11 mouse cellular contexts compared by ENCODE assay signal in the genomic region with DNA sequence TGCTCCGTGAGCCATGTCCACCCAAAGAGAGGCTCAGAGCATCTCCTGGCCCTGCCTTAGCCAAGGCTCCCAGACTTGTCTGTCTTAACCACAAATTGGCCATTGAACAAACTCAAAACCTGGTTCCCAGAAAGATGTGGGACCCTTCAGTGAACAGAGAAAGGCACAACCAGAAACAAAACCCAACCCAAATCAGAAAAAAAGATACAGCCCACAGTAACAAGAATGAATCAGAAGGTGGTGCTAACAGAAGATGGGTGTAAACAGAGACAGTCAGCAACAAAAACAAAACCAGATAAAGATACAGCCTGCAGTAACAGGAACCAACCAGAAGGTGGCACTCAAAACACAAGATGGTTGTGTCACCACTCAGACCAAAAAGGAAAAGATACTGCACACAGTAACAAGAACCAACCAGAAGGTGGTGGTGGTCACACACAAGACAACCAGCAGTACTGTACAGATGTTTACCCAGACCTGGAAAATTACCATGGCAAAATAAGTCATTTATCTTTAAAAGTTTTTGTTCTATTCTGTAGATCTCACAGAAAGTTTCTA. TPM values are rescaled to one million over a fixed set of nuclear protein-coding genes. Genes with fewer than 3 reads are reported as not detected.
DNase-seq lines count a peak whose midpoint lies in the region; ATAC-seq and TF ChIP-seq lines count a peak whose summit lies in the region.
"Had no signal": no experiment of that assay in that cellular context is flagged by ENCODE, and none has a peak within 500 bp of the region (broad histone marks: within the 10 kb centered on the region; RNA-seq: fewer than 3 reads in every experiment).

No protein-coding gene starts in this region.

- no peak for TF ChIP-seq EP300 in CH12.LX (IDR thresholded peaks at IDR 0.05; ENCODE audit: low read length)

- DNase-seq in kidney, adult 2 months, result peak; percentile 41
- no peak for DNase-seq in kidney, adult 18-20 months
- DNase-seq in CH12.LX (ENCODE audit: extremely low read depth), result peak; percentile 51
- DNase-seq in brain, embryonic 14.5 days (ENCODE audit: low read depth), result peak; percentile 6
- DNase-seq in naive thymus-derived CD4-positive, alpha-beta T cell, adult 2 months (ENCODE audit: low read depth), result peak; percentile 85
- DNase-seq in urinary bladder, adult 2 months (ENCODE audit: low spot score), result no peak
- no peak for DNase-seq in right cerebral cortex, postnatal 25 days

- no peak overlapping the region for H3K9ac ChIP-seq in CH12.LX (ENCODE audit: insufficient read depth, low read depth)
- no peak overlapping the region for H3K9ac ChIP-seq in hindbrain, embryonic 13.5 days

- TF ChIP-seq CTCF in kidney, adult 2 months (conservative IDR thresholded peaks at IDR 0.05; ENCODE audit: insufficient read depth, insufficient read length, low read depth, low read length), result peak; percentile 35; the same call in 1 of the 2 replicates
- peak; percentile 40 to 82; a peak in 3 of 4 replicates for TF ChIP-seq CTCF in CH12.LX (conservative IDR thresholded peaks at IDR 0.05 in 1 of 2, IDR thresholded peaks at IDR 0.05 in 1 of 2; ENCODE audit: low read depth in 2 of 2, low read length in 2 of 2)
- TF ChIP-seq CTCF in brain, embryonic 14.5 days (IDR thresholded peaks at IDR 0.05; ENCODE audit: borderline replicate concordance, extremely low read depth, insufficient read depth, insufficient read length), result peak; percentile 22; the same call in 1 of the 2 replicates

- no peaks in the 10 kb centered on the region for H3K36me3 ChIP-seq in kidney, adult 2 months (ENCODE audit: control insufficient read depth, insufficient read depth, low read length)
- H3K36me3 ChIP-seq in CH12.LX (replicated peaks in 1 of 2; ENCODE audit: control insufficient read depth in 1 of 2, insufficient read depth in 1 of 2, low read length in 1 of 2), result no peaks in the 10 kb centered on the region
- no peaks in the 10 kb centered on the region for H3K36me3 ChIP-seq in hindbrain, embryonic 13.5 days

- in situ Hi-C loops in CH12.LX (cut with MboI; ENCODE audit: low pct_ligation_motif_present, low pct_unique_long_range_greater_than_20kb, low sequenced_read_pairs), result no loop called here

- dilution Hi-C loops in CH12.LX (cut with MboI; ENCODE audit: extremely low pct_ligation_motif_present, extremely low pct_unique_long_range_greater_than_20kb, low sequenced_read_pairs), result no loop called here

- no peak overlapping the region for H3K4me2 ChIP-seq in CH12.LX (ENCODE audit: insufficient read depth, low read depth, poor library complexity, severe bottlenecking)
- H3K4me2 ChIP-seq in hindbrain, embryonic 13.5 days, result no peak overlapping the region

- no peak overlapping the region for H3K27ac ChIP-seq in kidney, adult 2 months (ENCODE audit: insufficient read depth, low read depth, low read length)
- H3K27ac ChIP-seq in CH12.LX (ENCODE audit: insufficient read depth, low read depth), result no peak overlapping the region
- no peak overlapping the region for H3K27ac ChIP-seq in hindbrain, embryonic 13.5 days

- H3K27me3 ChIP-seq in kidney, adult 2 months (replicated peaks; ENCODE audit: control insufficient read depth, insufficient read depth, low read length), result no peaks in the 10 kb centered on the region
- H3K27me3 ChIP-seq in CH12.LX (replicated peaks), result no peaks in the 10 kb centered on the region
- H3K27me3 ChIP-seq in hindbrain, embryonic 13.5 days, result no peaks in the 10 kb centered on the region

- H3K4me1 ChIP-seq in kidney, adult 2 months (ENCODE audit: control insufficient read depth, insufficient read depth, low read length), result no peaks in the 10 kb centered on the region
- H3K4me1 ChIP-seq in CH12.LX (ENCODE audit: control insufficient read depth in 1 of 2, insufficient read depth in 2 of 2), result peaks cover 0 to 5% of the 10 kb centered on the region in 2 experiments; a peak in 1 of 4 replicates
- H3K4me1 ChIP-seq in hindbrain, embryonic 13.5 days (replicated peaks), result no peaks in the 10 kb centered on the region

- peaks cover 13% of the 10 kb centered on the region for H3K9me3 ChIP-seq in CH12.LX (replicated peaks; ENCODE audit: low read length)
- peaks cover 21% of the 10 kb centered on the region for H3K9me3 ChIP-seq in hindbrain, embryonic 13.5 days

- TF ChIP-seq RAD21 in CH12.LX (IDR thresholded peaks at IDR 0.05; ENCODE audit: low read depth, low read length), result peak; percentile 71

- WGBS in kidney, adult 2 months, result 98% methylated on average over 1 of the region's 1 CpGs
- WGBS in hindbrain, embryonic 13.5 days, result 97% methylated on average over 1 of the region's 1 CpGs

- no peaks in the 10 kb centered on the region for H3K79me2 ChIP-seq in CH12.LX (replicated peaks; ENCODE audit: control insufficient read depth, extremely low read depth, insufficient read depth, poor library complexity, severe bottlenecking)

- ATAC-seq in hindbrain, embryonic 13.5 days (ENCODE audit: low FRiP score), result no peak
- ATAC-seq: intestine, embryonic 16.5 days had no signal

- TF ChIP-seq POLR2A in kidney, adult 2 months (IDR thresholded peaks at IDR 0.05; ENCODE audit: low read depth, low read length), result no peak
- TF ChIP-seq POLR2A in CH12.LX (IDR thresholded peaks at IDR 0.05; ENCODE audit: low read depth, low read length), result no peak
- TF ChIP-seq POLR2A in brain, embryonic 14.5 days (IDR thresholded peaks at IDR 0.05; ENCODE audit: borderline replicate concordance, extremely low read depth, insufficient read depth, insufficient read length, poor library complexity, severe bottlenecking), result no peak

- H3K4me3 ChIP-seq in kidney, adult 2 months (ENCODE audit: insufficient read depth, low read depth, low read length), result no peak overlapping the region
- H3K4me3 ChIP-seq in CH12.LX (replicated peaks in 1 of 3; ENCODE audit: low read depth in 2 of 3, low read length in 2 of 3, poor library complexity in 1 of 3), result no peak overlapping the region
- no peak overlapping the region for H3K4me3 ChIP-seq in hindbrain, embryonic 13.5 days
- H3K4me3 ChIP-seq: myocyte had no signal

TF ChIP-seq in CH12.LX, 34 proteins besides CTCF, POLR2A, EP300 and RAD21:
- TF ChIP-seq TBP (conservative IDR thresholded peaks at IDR 0.05; ENCODE audit: low read depth, low read length), result no peak
- TF ChIP-seq MAFK (IDR thresholded peaks at IDR 0.05; ENCODE audit: insufficient replicate concordance, low read length), result no peak
- no peak for TF ChIP-seq MYC (IDR thresholded peaks at IDR 0.05; ENCODE audit: low read depth, low read length)
- TF ChIP-seq HCFC1 (IDR thresholded peaks at IDR 0.05; ENCODE audit: low read depth, low read length), result no peak
- no peak for TF ChIP-seq MAX (IDR thresholded peaks at IDR 0.05; ENCODE audit: low read length)
- no peak; the same call in 1 of the 2 replicates for TF ChIP-seq ZKSCAN1 (IDR thresholded peaks at IDR 0.05; ENCODE audit: borderline replicate concordance, low read depth, low read length)
- TF ChIP-seq ELF1 (IDR thresholded peaks at IDR 0.05; ENCODE audit: low read depth, low read length), result no peak
- TF ChIP-seq MAZ (IDR thresholded peaks at IDR 0.05; ENCODE audit: low read depth, low read length), result no peak
- TF ChIP-seq PAX5 (IDR thresholded peaks at IDR 0.05; ENCODE audit: low read length), result no peak
- TF ChIP-seq USF1 (IDR thresholded peaks at IDR 0.05; ENCODE audit: low read depth, low read length), result no peak
- no peak for TF ChIP-seq ETS1 (conservative IDR thresholded peaks at IDR 0.05; ENCODE audit: low read depth, low read length)
- no peak for TF ChIP-seq IRF4 (IDR thresholded peaks at IDR 0.05; ENCODE audit: low read depth, low read length)
- TF ChIP-seq MEF2A (IDR thresholded peaks at IDR 0.05; ENCODE audit: borderline replicate concordance, low read depth, low read length), result no peak
- TF ChIP-seq USF2 (conservative IDR thresholded peaks at IDR 0.05; ENCODE audit: low read depth, low read length), result no peak
- peak; percentile 79 for TF ChIP-seq ZNF384 (IDR thresholded peaks at IDR 0.05; ENCODE audit: low read depth, low read length)
- TF ChIP-seq SIN3A (IDR thresholded peaks at IDR 0.05; ENCODE audit: low read length), result no peak
- peak; percentile 63 for TF ChIP-seq SMC3 (IDR thresholded peaks at IDR 0.05; ENCODE audit: low read depth, low read length)

RNA-seq across cellular contexts. Expression of gene Phf3, which starts 47.0 kb away (rescaled TPM):
- polyA plus RNA-seq in kidney, adult 2 months (2012; rRNA removed), result 18.7 and 20.8 TPM in 2 replicates
- total RNA-seq in CH12.LX (2012; rRNA removed) (38.8 and 39.8 TPM in 2 replicates), CH12.LX (2014; rRNA removed) (40.6 and 47.7 TPM in 2 replicates)
- 43.3 and 54.1 TPM in 2 replicates for polyA plus RNA-seq in CH12.LX (2012; ENCODE audit: insufficient read length, low read depth)
- polyA plus RNA-seq in brain, embryonic 14.5 days (2012; rRNA removed), result 37.4 and 60.1 TPM in 2 replicates
- polyA plus RNA-seq in hindbrain, embryonic 13.5 days (2015; fragmentation: Nextera tagmentation; extraction: Ambion mirVana), result 40.6 and 42.3 TPM in 2 replicates
- polyA plus RNA-seq in urinary bladder, adult 2 months (2012; rRNA removed), result 29.2 and 37.2 TPM in 2 replicates

RNA-seq across cellular contexts. Expression of gene AC153137.1, which starts 57.1 kb away (rescaled TPM):
- polyA plus RNA-seq in kidney, adult 2 months (2012; rRNA removed), result not detected in 2 replicates
- total RNA-seq in CH12.LX (2012; rRNA removed) (not detected in 2 replicates), CH12.LX (2014; rRNA removed) (not detected in 2 replicates)
- polyA plus RNA-seq in CH12.LX (2012; ENCODE audit: insufficient read length, low read depth), result not detected in 2 replicates
- polyA plus RNA-seq in brain, embryonic 14.5 days (2012; rRNA removed), result not detected in 2 replicates
- not detected in 2 replicates for polyA plus RNA-seq in hindbrain, embryonic 13.5 days (2015; fragmentation: Nextera tagmentation; extraction: Ambion mirVana)
- 0.10 TPM in 1 of 2 replicates, not detected in the other for polyA plus RNA-seq in urinary bladder, adult 2 months (2012; rRNA removed)
- polyA plus RNA-seq: embryonic facial prominence, embryonic 11.5 days; intestine, embryonic 16.5 days; myocyte had no signal

Comparison
In these comparisons a context has a peak if more than half of its experiments do, and no peak if none do; other contexts are left out.
1. DNase-seq: peak in kidney, adult 2 months (single experiment), CH12.LX (single experiment), brain, embryonic 14.5 days (single experiment) and naive thymus-derived CD4-positive, alpha-beta T cell, adult 2 months (single experiment); none in kidney, adult 18-20 months (single experiment), urinary bladder, adult 2 months (single experiment) and right cerebral cortex, postnatal 25 days (single experiment).
2. Peak in every context shown above with its lines, with median percentiles within 50 percentile points of each other: CTCF ChIP-seq.